Mouse (Mus musculus) T-helper 2 cell (primary cell): ENCODE data around the gene Gm11992.

Experiments
- in situ Hi-C: fragments of 300-600 bp; cut with MboI, MseI; formaldehyde crosslinking; loops from one replicate; pipeline ENCODE4 v1.15.1; 2025; ENCODE audit warnings: high pct_unique_total_duplicates

The Gm11992 gene

DNA sequence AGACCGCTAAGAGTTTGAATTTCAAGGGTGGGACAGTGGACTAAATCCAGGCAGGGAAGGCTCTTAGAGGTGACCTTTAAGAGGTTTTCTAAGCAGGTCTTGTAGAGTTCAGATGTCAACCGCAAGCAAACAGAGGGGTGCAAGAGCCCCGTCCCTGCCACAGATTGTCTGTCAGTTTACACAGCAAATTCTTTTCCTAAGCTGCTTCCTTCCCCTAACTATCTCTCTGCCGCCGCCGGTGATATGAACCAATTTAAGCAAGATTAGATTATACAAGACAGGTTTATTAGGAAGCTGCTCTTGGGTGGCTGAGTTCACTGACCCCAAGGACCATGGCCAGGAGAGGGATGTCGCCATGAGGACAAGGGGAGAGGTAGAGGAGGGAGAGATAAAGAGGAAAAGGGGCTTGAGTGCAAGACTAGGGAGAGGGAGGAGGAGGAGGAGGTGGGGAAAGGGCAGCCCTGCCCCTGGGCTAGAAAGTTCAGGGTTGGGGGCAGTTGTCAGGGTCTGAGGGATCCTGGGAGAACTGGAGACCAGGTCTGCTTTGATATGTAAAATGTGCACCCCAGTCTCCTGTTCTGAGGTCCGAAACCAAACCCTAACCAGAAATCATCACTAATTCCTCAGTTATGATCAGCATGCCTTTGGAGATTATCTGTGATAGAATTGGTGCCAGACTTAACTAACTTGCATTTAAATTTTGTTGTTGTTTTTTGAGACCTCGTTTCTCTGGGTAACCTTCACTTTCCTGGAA is 67.2 kb downstream of the Gm11992 start:
- in situ Hi-C loops, result no loop called here

DNA sequence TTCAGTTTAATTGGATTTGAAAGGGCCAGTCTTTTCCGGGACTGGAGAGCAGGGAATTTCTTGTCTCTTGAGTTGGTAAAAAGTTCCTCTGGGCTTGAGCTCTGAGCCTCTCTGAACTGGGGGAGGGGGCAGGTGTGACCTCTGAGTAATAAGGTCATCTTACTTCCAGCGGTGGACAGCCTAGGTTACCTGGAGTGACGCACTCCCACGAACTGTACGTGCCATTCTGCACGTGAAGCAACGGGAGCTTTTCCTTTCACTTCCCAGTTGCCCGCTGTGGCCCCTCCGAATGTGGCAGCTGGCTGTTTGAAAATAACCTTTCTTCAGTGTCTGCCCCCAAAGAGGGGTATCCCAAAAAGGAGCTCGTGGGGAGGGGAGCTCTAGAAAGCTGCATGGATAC is 67.7 kb downstream of the Gm11992 start:
- in situ Hi-C loops, result no loop called here

DNA sequence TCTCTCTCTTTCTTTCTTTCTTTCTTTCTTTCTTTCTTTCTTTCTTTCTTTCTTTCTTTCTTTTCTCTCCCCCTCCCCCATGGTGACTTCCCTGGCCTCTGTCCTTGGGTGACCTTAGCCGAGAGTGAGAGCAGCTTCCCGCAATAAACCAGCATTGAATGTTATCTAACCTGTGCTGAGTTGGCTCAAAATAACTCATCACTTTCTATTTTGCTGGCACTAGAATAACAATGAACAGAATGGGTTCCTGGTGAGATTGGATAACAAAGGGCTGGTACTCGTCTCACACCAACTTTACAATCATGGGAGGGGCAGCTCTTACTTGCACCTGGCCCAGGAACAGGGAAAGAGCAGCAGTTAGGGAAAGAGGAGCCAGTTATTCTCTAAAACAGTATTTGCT is 68.5 kb downstream of the Gm11992 start:
- in situ Hi-C loops, result no loop called here

DNA sequence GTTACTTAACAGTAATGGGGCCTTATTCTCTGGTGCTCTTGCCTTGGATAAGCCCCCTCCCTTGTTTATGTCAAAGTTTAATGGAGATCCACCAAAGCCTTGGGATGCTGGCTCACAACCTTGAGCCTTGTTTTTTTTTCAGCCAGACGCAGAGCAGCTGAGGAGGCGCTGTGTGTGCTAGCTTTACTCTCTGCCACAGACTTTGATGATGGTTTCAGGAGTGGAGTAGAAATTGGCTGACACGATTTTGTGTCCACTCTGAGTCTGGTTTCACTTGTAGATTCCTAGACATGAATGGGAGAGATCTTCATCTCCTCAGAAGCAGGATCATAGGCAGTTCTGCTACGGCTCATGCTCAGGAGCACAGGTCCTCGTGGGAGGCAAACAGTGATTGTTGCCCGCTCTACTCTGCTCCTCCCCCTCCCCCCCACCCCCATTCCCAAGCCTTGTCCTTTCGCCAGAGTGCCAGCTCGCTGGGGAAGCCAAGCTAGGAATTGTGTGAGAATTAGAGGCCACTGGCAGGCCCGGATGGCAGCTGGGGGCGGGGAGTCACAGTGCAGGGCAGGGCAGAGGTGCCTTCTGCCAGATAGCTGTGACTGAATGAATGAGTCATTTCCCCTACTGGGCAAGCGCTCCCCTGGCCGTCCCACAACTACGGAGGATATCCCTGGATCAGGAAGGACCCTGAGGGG is 69.1 kb downstream of the Gm11992 start:
- in situ Hi-C loops, result no loop called here

DNA sequence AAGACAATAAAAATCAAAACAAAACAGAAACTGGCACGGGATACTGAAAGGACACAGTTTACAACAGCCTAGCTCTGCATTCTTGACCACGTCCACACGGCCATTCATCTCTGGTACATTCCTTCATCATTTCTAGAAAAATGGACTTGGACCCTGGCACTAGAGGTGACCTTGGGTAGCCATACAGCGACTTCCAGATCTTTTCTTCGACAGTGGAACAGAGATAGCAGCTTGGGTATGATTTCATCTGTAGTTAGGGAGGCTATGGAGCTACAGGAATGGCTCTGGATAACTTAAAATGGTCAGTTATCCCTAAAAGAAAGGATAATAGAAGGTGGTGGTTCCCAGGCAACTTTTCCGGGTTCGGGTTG is 69.6 kb downstream of the Gm11992 start, which contains the start of gene Upp1:
TSS of gene Upp1 (plus strand) at position 54 of the 371 bp plus-strand sequence.
- in situ Hi-C loops, result no loop called here

DNA sequence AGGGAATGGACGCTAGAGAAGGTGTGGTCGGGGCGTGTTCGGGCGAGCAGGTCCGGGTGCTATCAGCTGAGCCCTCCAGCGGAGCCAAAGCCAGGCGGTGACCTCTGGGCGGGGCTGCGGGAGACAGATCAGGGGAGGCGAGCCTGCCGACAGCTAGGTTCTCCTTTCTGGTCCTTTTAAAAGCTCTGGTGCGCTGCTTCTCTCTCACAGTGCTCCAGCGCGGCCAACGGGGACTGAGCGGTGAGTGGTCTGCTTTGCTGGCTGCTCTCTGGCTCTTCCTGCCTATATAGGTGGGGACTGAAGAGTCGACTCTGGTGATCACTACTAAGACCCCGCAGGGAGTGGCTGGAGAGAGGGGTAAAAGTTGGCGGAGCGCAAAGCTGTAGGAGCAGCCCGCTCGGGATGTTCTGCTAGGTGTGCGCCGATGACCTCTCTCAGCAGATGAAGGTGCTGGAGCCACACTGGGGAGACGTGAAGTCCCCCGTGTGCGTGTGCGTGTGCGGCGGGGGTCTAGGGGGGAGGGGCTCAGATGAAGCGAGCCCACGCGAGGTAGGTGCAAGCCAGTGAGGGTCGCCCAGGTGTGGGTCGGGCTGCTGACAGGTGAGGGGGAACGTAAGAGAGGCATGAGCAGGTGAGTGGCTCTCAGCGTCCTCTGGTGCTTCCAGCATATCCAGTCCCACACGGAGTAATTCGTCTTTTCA is 70.2 kb downstream of the Gm11992 start:
- in situ Hi-C loops, result no loop called here
